12 mouse cellular contexts compared by ENCODE assay signal in genomic region chr2:151676234-151676633, GRCm38 (mm10). TPM values are rescaled to one million over a fixed set of nuclear protein-coding genes. Genes with fewer than 3 reads are reported as not detected.
DNase-seq lines count a peak whose midpoint lies in the region; ATAC-seq and TF ChIP-seq lines count a peak whose summit lies in the region.
"Had no signal": no experiment of that assay in that cellular context is flagged by ENCODE, and none has a peak within 500 bp of the region (broad histone marks: within the 10 kb centered on the region; RNA-seq: fewer than 3 reads in every experiment).

No protein-coding gene starts in this region.

- no peak overlapping the region for H3K4me2 ChIP-seq in midbrain, embryonic 14.5 days (ENCODE audit: low read length)
- H3K4me2 ChIP-seq in midbrain, embryonic 11.5 days = no peak overlapping the region

- TF ChIP-seq CTCF in small intestine, adult 2 months (IDR thresholded peaks at IDR 0.05; ENCODE audit: extremely low read depth, insufficient read length, insufficient replicate concordance, low read depth, low read length) = peak; percentile 44; the same call in 1 of the 2 replicates

- ATAC-seq in frontal cortex, adult (ENCODE audit: low TSS enrichment) = peak; percentile 55; the same call in 1 of the 2 replicates
- no peak for ATAC-seq in midbrain, embryonic 14.5 days (ENCODE audit: low FRiP score, low TSS enrichment)
- no peak for ATAC-seq in midbrain, embryonic 11.5 days (ENCODE audit: low FRiP score)
- no peak for ATAC-seq in granulocyte monocyte progenitor cell, adult 5-6 weeks (replicated peaks; ENCODE audit: poor library complexity, severe bottlenecking)

- no peaks in the 10 kb centered on the region for H3K27me3 ChIP-seq in midbrain, embryonic 14.5 days (ENCODE audit: control insufficient read depth, insufficient read depth, low read length)
- no peaks in the 10 kb centered on the region for H3K27me3 ChIP-seq in midbrain, embryonic 11.5 days (ENCODE audit: control insufficient read depth, insufficient read depth, low read length)
- no peaks in the 10 kb centered on the region for H3K27me3 ChIP-seq in small intestine, adult 2 months (ENCODE audit: control insufficient read depth, insufficient read depth, low read length)

- no peak overlapping the region for H3K27ac ChIP-seq in midbrain, embryonic 14.5 days (replicated peaks; ENCODE audit: low read depth, low read length)
- no peak overlapping the region for H3K27ac ChIP-seq in midbrain, embryonic 11.5 days (ENCODE audit: low read depth, low read length)
- H3K27ac ChIP-seq in small intestine, adult 2 months (ENCODE audit: insufficient read depth, low read depth, low read length) = no peak overlapping the region
- H3K27ac ChIP-seq: macrophage had no signal

- DNase-seq in frontal cortex, postnatal 10 days (ENCODE audit: low spot score in 2 of 2) = no peak
- peak; percentile 54 for DNase-seq in midbrain, embryonic 14.5 days
- DNase-seq in midbrain, embryonic 11.5 days (ENCODE audit: low spot score, missing footprints) = no peak
- DNase-seq in cerebellum, postnatal 10 days = peak; percentile 37 to 45
- no peak for DNase-seq in kidney, postnatal 14 days

- H3K4me1 ChIP-seq in midbrain, embryonic 14.5 days (ENCODE audit: control insufficient read depth, insufficient read depth, low read length) = no peaks in the 10 kb centered on the region
- no peaks in the 10 kb centered on the region for H3K4me1 ChIP-seq in midbrain, embryonic 11.5 days (ENCODE audit: control insufficient read depth, insufficient read depth, low read length)
- no peaks in the 10 kb centered on the region for H3K4me1 ChIP-seq in small intestine, adult 2 months (ENCODE audit: control insufficient read depth, insufficient read depth, insufficient read length, low read length)

- H3K4me3 ChIP-seq in midbrain, embryonic 14.5 days (replicated peaks; ENCODE audit: low read depth, low read length) = no peak overlapping the region
- H3K4me3 ChIP-seq in midbrain, embryonic 11.5 days (ENCODE audit: low read depth, low read length) = no peak overlapping the region
- no peak overlapping the region for H3K4me3 ChIP-seq in small intestine, adult 2 months (ENCODE audit: low read depth, low read length)

- WGBS in midbrain, embryonic 14.5 days = 51% methylated on average over 2 of the region's 2 CpGs
- WGBS in midbrain, embryonic 11.5 days = 67% methylated on average over 2 of the region's 2 CpGs
- 44% methylated on average over 2 of the region's 2 CpGs for WGBS in small intestine, adult 2 months

- H3K9ac ChIP-seq in midbrain, embryonic 14.5 days (replicated peaks; ENCODE audit: low read length) = no peak overlapping the region
- H3K9ac ChIP-seq in midbrain, embryonic 11.5 days (ENCODE audit: low read length) = no peak overlapping the region

- H3K9me3 ChIP-seq in midbrain, embryonic 14.5 days (ENCODE audit: control insufficient read depth, low read length) = no peaks in the 10 kb centered on the region
- no peaks in the 10 kb centered on the region for H3K9me3 ChIP-seq in midbrain, embryonic 11.5 days (ENCODE audit: control insufficient read depth, low read length)
- H3K9me3 ChIP-seq: G1E had no signal

- TF ChIP-seq POLR2A in small intestine, adult 2 months (IDR thresholded peaks at IDR 0.05; ENCODE audit: low read depth, low read length) = no peak

- H3K36me3 ChIP-seq in midbrain, embryonic 14.5 days (ENCODE audit: control insufficient read depth, insufficient read depth, low read length) = no peaks in the 10 kb centered on the region
- H3K36me3 ChIP-seq in midbrain, embryonic 11.5 days (ENCODE audit: control insufficient read depth, insufficient read depth, low read length) = no peaks in the 10 kb centered on the region
- H3K36me3 ChIP-seq in small intestine, adult 2 months (ENCODE audit: control insufficient read depth, insufficient read depth, low read length) = no peaks in the 10 kb centered on the region
- H3K36me3 ChIP-seq: G1E had no signal

RNA-seq across cellular contexts. Expression of gene Rad21l, which starts 7.9 kb away (rescaled TPM):
- 0.13 TPM in 1 of 2 replicates, not detected in the other for polyA plus RNA-seq in midbrain, embryonic 14.5 days (2014; fragmentation: Nextera tagmentation; extraction: Ambion mirVana)
- not detected in 2 replicates for polyA plus RNA-seq in midbrain, embryonic 11.5 days (2014; fragmentation: Nextera tagmentation; extraction: Ambion mirVana)
- polyA plus RNA-seq in small intestine, adult 2 months (2012; rRNA removed) = not detected in 2 replicates
- total RNA-seq in granulocyte monocyte progenitor cell, adult 5-6 weeks (2014; fragmentation: Nextera tagmentation) = not detected in 2 replicates
- not detected in 2 replicates for total RNA-seq in granulocyte monocyte progenitor cell, adult 5-6 weeks (2017)
- total RNA-seq: G1E had no signal
- polyA plus RNA-seq: G1E; gonadal fat pad, adult 2 months; intestine, embryonic 14.5 days; macrophage had no signal

RNA-seq across cellular contexts. Expression of gene Tmem74b, which starts 25.6 kb away (rescaled TPM):
- polyA plus RNA-seq in midbrain, embryonic 14.5 days (2014; fragmentation: Nextera tagmentation; extraction: Ambion mirVana) = 20.7 and 25.0 TPM in 2 replicates
- polyA plus RNA-seq in midbrain, embryonic 11.5 days (2014; fragmentation: Nextera tagmentation; extraction: Ambion mirVana) = 3.8 and 5.4 TPM in 2 replicates
- 0.08 and 0.32 TPM in 2 replicates for polyA plus RNA-seq in small intestine, adult 2 months (2012; rRNA removed)
- total RNA-seq in granulocyte monocyte progenitor cell, adult 5-6 weeks (2014; fragmentation: Nextera tagmentation) = not detected in 2 replicates
- not detected in 2 replicates for total RNA-seq in granulocyte monocyte progenitor cell, adult 5-6 weeks (2017)
- total RNA-seq: G1E had no signal
- polyA plus RNA-seq: G1E, macrophage had no signal

RNA-seq across cellular contexts. Expression of gene Snph, which starts 43.8 kb away (rescaled TPM):
- polyA plus RNA-seq in midbrain, embryonic 14.5 days (2014; fragmentation: Nextera tagmentation; extraction: Ambion mirVana) = 17.2 and 18.3 TPM in 2 replicates
- 1.9 and 2.5 TPM in 2 replicates for polyA plus RNA-seq in midbrain, embryonic 11.5 days (2014; fragmentation: Nextera tagmentation; extraction: Ambion mirVana)
- polyA plus RNA-seq in small intestine, adult 2 months (2012; rRNA removed) = 6.6 and 21.6 TPM in 2 replicates
- not detected in 2 replicates for total RNA-seq in granulocyte monocyte progenitor cell, adult 5-6 weeks (2014; fragmentation: Nextera tagmentation)
- not detected in 2 replicates for total RNA-seq in granulocyte monocyte progenitor cell, adult 5-6 weeks (2017)
- polyA plus RNA-seq: G1E, macrophage had no signal

Comparison
In these comparisons a context has a peak if more than half of its experiments do, and no peak if none do; other contexts are left out.
1. DNase-seq: peak in midbrain, embryonic 14.5 days (single experiment) and cerebellum, postnatal 10 days (2 of 2); none in frontal cortex, postnatal 10 days (0 of 2), midbrain, embryonic 11.5 days (single experiment) and kidney, postnatal 14 days (single experiment).